Mouse (Mus musculus) E14TG2a.4 (cell line): Measurements from ENCODE around the gene Pdx1.
A peak's percentile ranks its signal among the peaks of the same experiment; 100 is the strongest.

Experiments
- H3K27me3 ChIP-seq: 2 replicates; pipeline ENCODE4 v1.6.1; 2014; ENCODE audit warnings: low read length, control low read depth; ENCODE audit not compliant: insufficient read depth
- H3K36me3 ChIP-seq: 2 replicates; pipeline ENCODE4 v1.6.1; 2014; ENCODE audit warnings: low read length, control low read depth; ENCODE audit not compliant: insufficient read depth
- H3K4me1 ChIP-seq: replicated peaks from 2 replicates; pipeline ENCODE4 v1.6.1; 2014; ENCODE audit warnings: low read depth, low read length, control low read depth
- H3K4me3 ChIP-seq: replicated peaks from 2 replicates; pipeline ENCODE4 v1.5.1; 2014; ENCODE audit warnings: mild to moderate bottlenecking, low read length
- H3K9me3 ChIP-seq: 2 replicates; pipeline ENCODE4 v1.6.1; 2014; ENCODE audit warnings: low read length, control low read depth
- CTCF ChIP-seq: conservative IDR thresholded peaks from 2 replicates; pipeline ENCODE4 v1.5.1; 2014; ENCODE audit warnings: low read length
- NANOG ChIP-seq: IDR thresholded peaks from 2 replicates; pipeline ENCODE4 v1.6.1; 2014; ENCODE audit warnings: borderline replicate concordance, low read length, mixed read lengths
- POU5F1 ChIP-seq: IDR thresholded peaks from 2 replicates; pipeline ENCODE4 v1.6.1; 2014; ENCODE audit warnings: low read length, borderline replicate concordance

The Pdx1 gene

DNA sequence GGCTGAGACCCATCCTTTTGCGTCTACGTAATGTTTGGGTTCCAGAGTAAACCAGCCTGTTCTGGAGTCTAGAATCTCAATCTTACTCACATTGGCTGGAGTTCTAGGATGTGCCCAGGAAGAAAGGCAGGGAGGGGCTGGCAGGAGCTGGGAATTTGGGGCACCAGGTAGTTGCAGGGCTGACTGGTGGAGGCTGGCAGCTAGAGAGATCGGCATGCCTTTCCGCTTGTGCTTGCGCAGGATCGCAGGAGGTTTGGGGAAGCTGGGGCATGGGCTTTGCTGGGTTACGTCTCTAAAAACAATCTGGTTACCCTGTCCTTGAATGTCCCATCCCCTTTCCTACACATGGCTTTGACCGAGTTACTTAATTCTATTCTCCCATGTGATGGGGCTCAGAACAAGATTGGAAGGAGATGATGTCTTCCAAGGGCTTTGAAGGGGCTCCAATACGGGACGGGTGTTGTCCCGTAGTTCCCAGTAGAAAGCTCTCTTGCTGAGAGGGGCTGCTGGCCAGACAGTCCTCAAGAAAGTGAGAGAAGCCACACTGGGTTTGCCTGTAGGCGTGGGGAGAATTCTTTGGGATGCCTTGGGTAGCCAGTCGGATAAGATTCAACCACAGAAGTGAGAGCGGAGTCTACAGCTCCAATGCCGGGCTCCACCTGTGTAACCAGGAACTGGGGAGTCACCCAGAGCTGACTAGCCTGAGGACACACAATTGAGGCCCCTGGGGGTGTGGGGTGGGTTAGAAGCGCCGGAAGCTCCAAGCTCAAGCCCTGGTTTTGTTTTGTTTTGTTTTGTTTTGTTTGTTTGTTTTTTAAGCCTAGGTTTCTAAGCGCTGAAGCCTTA is 7.2 kb downstream of the Pdx1 start:
- Histone ChIP-seq H3K4me3 (peak overlapping the region; percentile 70), H3K4me1 (peaks cover 30% of the 10 kb centered on the region), H3K9me3 (no peaks in the 10 kb centered on the region), H3K36me3 (no peaks in the 10 kb centered on the region), H3K27me3 (peaks cover 88% of the 10 kb centered on the region)
- TF ChIP-seq CTCF (no peak), NANOG (no peak), POU5F1 (no peak)

DNA sequence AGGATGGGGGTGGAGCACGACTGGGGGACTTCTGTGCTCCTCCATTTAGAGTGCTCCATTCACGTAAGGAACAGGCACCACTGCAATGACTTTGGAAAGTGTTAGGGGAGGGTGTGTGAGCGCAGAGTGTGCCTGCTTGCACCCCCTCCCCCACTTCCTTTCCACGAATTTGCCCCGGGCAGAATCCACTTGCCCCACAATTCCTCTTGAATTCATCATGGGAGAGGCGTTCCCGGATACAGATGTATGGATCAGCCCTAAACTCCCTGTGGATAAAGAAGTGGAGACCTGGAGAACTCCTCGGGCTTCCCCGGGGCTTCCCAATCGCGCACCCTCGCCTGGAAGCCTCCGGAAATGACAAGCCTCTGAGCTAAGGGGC is 7.8 kb downstream of the Pdx1 start:
- Histone ChIP-seq H3K36me3 (no peaks in the 10 kb centered on the region), H3K9me3 (no peaks in the 10 kb centered on the region), H3K27me3 (peaks cover 87% of the 10 kb centered on the region), H3K4me1 (peaks cover 30% of the 10 kb centered on the region), H3K4me3 (peak overlapping the region; percentile 70)
- TF ChIP-seq POU5F1 (no peak), CTCF (no peak), NANOG (no peak)

DNA sequence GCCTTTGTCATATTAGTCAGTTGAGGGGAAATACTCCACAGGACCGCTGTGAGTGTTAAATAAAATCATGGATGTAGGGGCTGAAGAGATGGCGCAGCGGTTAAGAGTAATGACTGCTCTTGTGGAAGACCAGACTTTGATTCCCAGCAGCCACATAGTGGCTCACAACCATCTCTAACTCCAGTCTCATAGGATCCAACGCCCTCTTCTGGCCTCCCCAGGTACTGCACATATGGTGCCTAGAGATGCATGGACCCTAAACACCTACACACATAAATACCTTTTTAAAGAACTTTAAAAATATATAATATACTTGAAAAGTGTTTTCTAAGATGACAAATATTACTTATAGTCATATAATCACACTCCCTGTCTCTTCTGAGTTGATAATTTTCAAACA is 14.6 kb downstream of the Pdx1 start:
- no peak overlapping the region for H3K4me3 ChIP-seq
- H3K9me3 ChIP-seq = no peaks in the 10 kb centered on the region
- no peaks in the 10 kb centered on the region for H3K4me1 ChIP-seq
- TF ChIP-seq CTCF (peak; percentile 61), NANOG (no peak)
- H3K36me3 ChIP-seq = no peaks in the 10 kb centered on the region
- peaks cover 35% of the 10 kb centered on the region for H3K27me3 ChIP-seq

DNA sequence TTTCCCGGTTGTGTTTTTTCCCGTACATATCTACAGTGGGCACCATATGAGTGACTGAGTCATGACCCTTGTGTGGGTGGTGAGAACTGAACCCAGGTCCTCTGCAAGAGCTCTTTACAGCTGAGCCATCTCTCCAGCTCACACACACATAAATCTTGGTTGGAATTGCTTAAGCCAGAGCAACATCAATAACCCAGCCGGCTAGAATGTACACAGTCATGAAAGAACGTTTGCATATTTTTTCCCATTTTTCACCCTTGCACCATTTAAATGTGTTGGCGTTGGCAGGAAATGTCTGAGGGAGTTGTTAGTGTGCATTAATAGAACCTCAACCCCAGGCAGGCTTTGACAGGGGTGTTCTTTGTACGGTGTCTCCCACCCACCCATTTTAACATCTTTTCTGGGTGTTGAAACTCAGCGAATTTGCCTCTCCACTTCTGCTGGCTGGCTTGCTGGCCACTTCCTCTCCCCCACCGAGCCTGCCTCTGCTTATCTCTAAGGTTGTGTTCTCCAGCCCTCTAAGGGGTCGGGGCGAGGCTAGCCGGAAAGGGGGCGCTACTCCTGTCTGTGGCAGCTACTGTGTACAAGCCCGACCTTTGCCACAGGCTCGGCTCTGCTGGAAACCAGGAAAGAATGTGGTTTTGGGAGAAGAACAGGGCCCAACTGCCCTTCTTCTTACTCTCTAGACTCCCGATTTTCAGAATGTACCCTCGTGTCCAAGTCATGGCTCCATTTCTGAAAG is 22.2 kb downstream of the Pdx1 start:
- peaks cover 42% of the 10 kb centered on the region for H3K27me3 ChIP-seq
- H3K4me3 ChIP-seq = 0 out of 2 replicates have a peak overlapping the region, but pooled peaks have one; percentile 57
- H3K36me3 ChIP-seq = no peaks in the 10 kb centered on the region
- TF ChIP-seq CTCF (0 out of 2 replicates have a peak, but pooled peaks have one; percentile 6), NANOG (no peak), POU5F1 (no peak)
- H3K4me1 ChIP-seq = peaks cover 34% of the 10 kb centered on the region
- H3K9me3 ChIP-seq = no peaks in the 10 kb centered on the region

DNA sequence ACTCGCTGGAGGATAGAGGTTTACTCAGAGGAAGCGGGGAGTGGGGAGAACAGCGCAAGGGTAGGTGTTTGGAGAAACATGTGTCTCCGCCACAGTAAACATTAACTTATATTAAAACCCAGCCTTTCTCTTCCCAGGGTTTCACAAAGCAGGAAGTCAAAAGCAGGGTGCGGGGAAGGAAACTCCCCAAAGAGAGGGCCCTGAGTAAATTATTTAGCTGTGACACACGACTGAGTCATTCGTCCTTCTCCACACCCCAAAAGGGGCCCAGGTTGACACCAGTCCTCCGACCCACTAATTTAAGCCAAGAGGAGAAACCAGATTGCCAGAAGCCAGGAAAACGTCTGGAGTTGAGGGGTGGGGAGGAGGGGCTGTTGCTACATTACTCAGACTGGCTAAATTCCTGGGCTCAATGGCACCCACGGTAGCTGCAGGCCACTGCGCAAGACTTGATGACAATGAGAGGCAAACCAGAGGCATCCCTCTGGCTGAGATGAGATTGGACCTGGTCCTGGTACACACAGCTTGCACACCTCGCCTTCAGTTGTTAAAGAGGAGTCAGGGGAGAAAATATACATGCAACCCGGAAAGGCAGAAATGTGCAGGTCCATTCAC is 22.9 kb downstream of the Pdx1 start:
- H3K9me3 ChIP-seq = no peaks in the 10 kb centered on the region
- peaks cover 47% of the 10 kb centered on the region for H3K27me3 ChIP-seq
- no peaks in the 10 kb centered on the region for H3K36me3 ChIP-seq
- H3K4me3 ChIP-seq = peak overlapping the region; percentile 57; the same call in 1 of the 2 replicates
- TF ChIP-seq CTCF (no peak), NANOG (no peak), POU5F1 (no peak)
- H3K4me1 ChIP-seq = peaks cover 34% of the 10 kb centered on the region

DNA sequence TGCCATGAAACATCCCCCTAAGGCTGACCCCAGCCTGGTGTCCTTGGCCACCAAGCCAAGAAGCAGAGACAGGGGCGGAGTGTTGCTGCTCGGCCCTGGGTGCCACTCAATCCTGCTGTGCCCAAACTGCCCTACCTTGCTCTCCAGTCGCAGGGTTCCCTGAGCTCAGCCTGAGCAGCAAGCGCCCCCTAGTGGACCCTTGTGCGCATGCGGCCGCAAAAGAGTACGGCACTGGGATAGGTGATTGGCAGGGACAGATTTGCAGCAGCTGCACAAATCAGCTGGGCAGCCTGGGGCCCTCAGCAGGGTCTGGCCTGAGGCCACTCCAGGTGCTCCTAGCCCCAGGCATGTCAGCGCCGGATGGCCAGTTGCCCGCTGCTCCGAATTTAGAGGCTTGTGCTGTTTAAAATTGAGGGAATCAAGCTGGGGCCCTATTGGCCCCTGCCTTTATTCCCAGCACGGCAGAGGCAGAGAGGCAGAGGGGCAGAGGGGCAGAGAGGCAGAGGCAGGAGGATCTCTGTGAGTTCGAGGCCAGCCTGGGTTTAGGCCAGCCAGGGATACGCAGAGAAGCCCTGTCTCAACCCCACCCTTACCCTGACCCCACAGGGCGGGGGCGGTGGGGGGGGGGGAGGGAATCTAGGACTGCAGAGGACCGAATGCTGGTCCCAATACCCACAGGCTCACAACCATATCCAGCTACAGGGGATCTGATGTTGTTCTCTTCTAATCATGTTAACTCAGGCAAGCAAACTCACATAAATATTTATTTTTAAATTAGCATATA is 23.6 kb downstream of the Pdx1 start:
- Histone ChIP-seq H3K27me3 (peaks cover 50% of the 10 kb centered on the region), H3K4me3 (peak overlapping the region; percentile 57), H3K9me3 (no peaks in the 10 kb centered on the region), H3K36me3 (no peaks in the 10 kb centered on the region), H3K4me1 (peaks cover 40% of the 10 kb centered on the region)
- TF ChIP-seq CTCF (peak; percentile 96), NANOG (no peak)

GRCm38 (mm10) chr5:147294121-147294520 is 24.4 kb downstream of the Pdx1 start:
- Histone ChIP-seq H3K4me3 (no peak overlapping the region), H3K9me3 (no peaks in the 10 kb centered on the region), H3K27me3 (peaks cover 56% of the 10 kb centered on the region), H3K36me3 (no peaks in the 10 kb centered on the region), H3K4me1 (peaks cover 47% of the 10 kb centered on the region)
- TF ChIP-seq CTCF (peak; percentile 48), NANOG (no peak)

- Histone ChIP-seq H3K36me3 (no peaks in the 10 kb centered on the region), H3K9me3 (no peaks in the 10 kb centered on the region), H3K27me3 (peaks cover 75% of the 10 kb centered on the region), H3K4me3 (no peak overlapping the region), H3K4me1 (peaks cover 69% of the 10 kb centered on the region)
- no peak for TF ChIP-seq CTCF
- no peak for TF ChIP-seq POU5F1
- no peak for TF ChIP-seq NANOG
Observed at GRCm38 (mm10) chr5:147297249-147297648, 27.5 kb downstream of the Pdx1 start.
